Mouse (Mus musculus) left cerebral cortex, postnatal 14 days (tissue): ENCODE results near the gene F5. TPM values are rescaled to one million over a fixed set of nuclear protein-coding genes. Genes with fewer than 3 reads are reported as not detected.

Source experiments
- DNase-seq, 2 experiments: peaks; one replicate each; pipeline ENCODE4 v3.0.0; 2021 to 2022; ENCODE audit warnings: low spot score in 2 of 2, mixed read lengths in 1 of 2
- intact Hi-C: fragments of 180-260 bp; cut with DNase I; formaldehyde crosslinking; loops from one replicate; pipeline ENCODE4 v1.15.1; 2025
- total RNA-seq, 2 experiments: library from RNA; stranded (reverse); gene quantifications; 2 replicates each; pipeline ENCODE4 v1.2.3; 2021

Gene F5
- total RNA-seq, 2 experiments from 2014 or later = 0.66 to 0.87 TPM

GRCm38 (mm10) chr1:164261553-164261952, 109.9 kb downstream of the F5 start:
- peak in 1 of 2 experiments; percentile 26 for DNase-seq
- intact Hi-C loops = no loop called here

Other genes with a start within 250 kb of the F5 start
- 10 to 100 TPM; 20.9 to 25.0 TPM for gene Scyl3, start 222.7 kb upstream of the F5 start, total RNA-seq
- gene BC055324, start 157.0 kb upstream of the F5 start, total RNA-seq = 1 to 10 TPM; 1.2 to 1.4 TPM
- 1 to 10 TPM; 4.5 to 4.9 TPM for gene Mettl18, start 156.9 kb upstream of the F5 start, total RNA-seq
- gene Sele, start 103.6 kb upstream of the F5 start, total RNA-seq = under 1 TPM; 0.15 TPM
- gene Sell, start 89.9 kb upstream of the F5 start, total RNA-seq = not detected
- not detected for gene Selp, start 36.6 kb upstream of the F5 start, total RNA-seq
- 10 to 100 TPM; 10.3 to 10.5 TPM for gene Slc19a2, start 97.2 kb downstream of the F5 start, total RNA-seq
- gene Ccdc181, start 123.7 kb downstream of the F5 start, total RNA-seq = 10 to 100 TPM; 19.3 to 21.1 TPM
- gene Nme7, start 152.3 kb downstream of the F5 start, total RNA-seq = 10 to 100 TPM; 23.3 to 23.8 TPM
- 10 to 100 TPM; 27.6 to 29.4 TPM for gene Blzf1, start 155.7 kb downstream of the F5 start, total RNA-seq